ENCODE assay signal across 26 mouse cellular contexts in the genomic region with DNA sequence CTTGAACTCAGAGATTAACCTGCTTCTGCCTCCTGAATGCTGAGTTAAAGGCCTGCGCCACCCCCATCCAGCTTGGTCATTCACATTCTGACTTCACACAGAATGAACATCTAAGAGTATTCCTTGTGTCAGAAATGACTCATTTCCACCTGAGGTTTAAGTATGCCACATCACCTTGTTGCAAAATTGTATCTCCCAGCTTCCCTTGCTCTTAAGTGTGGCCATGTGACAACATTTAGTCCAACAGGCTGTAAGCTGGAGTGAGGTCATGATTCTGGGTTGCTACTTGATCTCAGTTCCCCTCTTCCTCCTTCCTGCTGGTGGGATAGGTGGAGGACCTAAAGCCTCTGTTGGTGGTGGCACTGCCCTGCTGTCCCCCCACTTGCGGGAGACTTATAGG.
DNase-seq lines count a peak whose midpoint lies in the region; ATAC-seq and TF ChIP-seq lines count a peak whose summit lies in the region.
"Had no signal": no experiment of that assay in that cellular context is flagged by ENCODE, and none has a peak within 500 bp of the region (broad histone marks: within the 10 kb centered on the region; RNA-seq: fewer than 3 reads in every experiment).

No protein-coding gene starts in this region.

- dilution Hi-C loops in CH12.LX (cut with MboI; ENCODE audit: extremely low pct_ligation_motif_present, extremely low pct_unique_long_range_greater_than_20kb, low sequenced_read_pairs) = no loop called here

- no peaks in the 10 kb centered on the region for H3K36me3 ChIP-seq in lung, embryonic 15.5 days
- H3K36me3 ChIP-seq in lung, postnatal 0 days (ENCODE audit: insufficient read depth, low read length) = no peaks in the 10 kb centered on the region
- no peaks in the 10 kb centered on the region for H3K36me3 ChIP-seq in CH12.LX (replicated peaks in 1 of 2; ENCODE audit: control insufficient read depth in 1 of 2, insufficient read depth in 1 of 2, low read length in 1 of 2)
- no peaks in the 10 kb centered on the region for H3K36me3 ChIP-seq in liver, postnatal 0 days (replicated peaks; ENCODE audit: insufficient read depth, low read length)
- H3K36me3 ChIP-seq: embryonic facial prominence, embryonic 13.5 days; embryonic facial prominence, embryonic 15.5 days; forebrain, embryonic 10.5 days; forebrain, embryonic 12.5 days had no signal

- no peaks in the 10 kb centered on the region for H3K9me3 ChIP-seq in lung, embryonic 15.5 days
- H3K9me3 ChIP-seq in lung, postnatal 0 days (ENCODE audit: low read length) = no peaks in the 10 kb centered on the region
- H3K9me3 ChIP-seq in CH12.LX (replicated peaks; ENCODE audit: low read length) = no peaks in the 10 kb centered on the region
- no peaks in the 10 kb centered on the region for H3K9me3 ChIP-seq in liver, postnatal 0 days (ENCODE audit: low read length)
- H3K9me3 ChIP-seq: embryonic facial prominence, embryonic 13.5 days; embryonic facial prominence, embryonic 15.5 days; forebrain, embryonic 10.5 days; forebrain, embryonic 12.5 days had no signal

- in situ Hi-C loops in CH12.LX (cut with MboI; ENCODE audit: low pct_ligation_motif_present, low pct_unique_long_range_greater_than_20kb, low sequenced_read_pairs) = no loop called here

- no peaks in the 10 kb centered on the region; the same call in 1 of the 2 replicates for H3K27me3 ChIP-seq in lung, embryonic 15.5 days
- no peaks in the 10 kb centered on the region for H3K27me3 ChIP-seq in lung, postnatal 0 days (replicated peaks; ENCODE audit: insufficient read depth, low read length)
- H3K27me3 ChIP-seq in CH12.LX (replicated peaks) = no peaks in the 10 kb centered on the region
- H3K27me3 ChIP-seq in liver, postnatal 0 days (ENCODE audit: insufficient read depth, low read length) = no peaks in the 10 kb centered on the region
- H3K27me3 ChIP-seq: embryonic facial prominence, embryonic 13.5 days; embryonic facial prominence, embryonic 15.5 days had no signal

- TF ChIP-seq POLR2A in CH12.LX (IDR thresholded peaks at IDR 0.05; ENCODE audit: low read depth, low read length) = no peak

- TF ChIP-seq CTCF in lung, postnatal 0 days (IDR thresholded peaks at IDR 0.05) = no peak
- no peak for TF ChIP-seq CTCF in CH12.LX (conservative IDR thresholded peaks at IDR 0.05 in 1 of 2, IDR thresholded peaks at IDR 0.05 in 1 of 2; ENCODE audit: low read depth in 2 of 2, low read length in 2 of 2)
- TF ChIP-seq CTCF in liver, postnatal 0 days (IDR thresholded peaks at IDR 0.05; ENCODE audit: low read depth) = no peak

- TF ChIP-seq EP300 in lung, postnatal 0 days (IDR thresholded peaks at IDR 0.05) = no peak
- TF ChIP-seq EP300 in CH12.LX (IDR thresholded peaks at IDR 0.05; ENCODE audit: low read length) = no peak
- TF ChIP-seq EP300 in liver, postnatal 0 days (IDR thresholded peaks at IDR 0.05; ENCODE audit: low read depth) = no peak

- no peak for DNase-seq in lung, postnatal 36 days
- DNase-seq in lung, postnatal 0 days (ENCODE audit: low spot score) = no peak
- DNase-seq in lung, postnatal 14 days = no peak
- DNase-seq in 416B (ENCODE audit: low read depth) = peak; percentile 61
- peak; percentile 10 for DNase-seq in CH12.LX (ENCODE audit: extremely low read depth)
- no peak for DNase-seq in liver, postnatal 0 days
- DNase-seq: adrenal gland, adult 2 months; adrenal gland, postnatal 10 days; adrenal gland, postnatal 25 days; B cell, adult 2 months; cerebellum, adult 11 months; cerebellum, adult 18-20 months; cerebellum, adult 8-10 months; cerebellum, adult 9-11 months; cerebellum, postnatal 14 days; cerebellum, postnatal 36 days; embryo, embryonic 11 days had no signal

- TF ChIP-seq RAD21 in CH12.LX (IDR thresholded peaks at IDR 0.05; ENCODE audit: low read depth, low read length) = no peak

- peak overlapping the region; percentile 38 for H3K27ac ChIP-seq in lung, embryonic 15.5 days
- H3K27ac ChIP-seq in lung, postnatal 0 days (ENCODE audit: low read length) = peak overlapping the region; percentile 33
- H3K27ac ChIP-seq in CH12.LX (ENCODE audit: insufficient read depth, low read depth) = no peak overlapping the region
- H3K27ac ChIP-seq in liver, postnatal 0 days (ENCODE audit: low read depth) = no peak overlapping the region
- H3K27ac ChIP-seq: embryonic facial prominence, embryonic 13.5 days; embryonic facial prominence, embryonic 15.5 days; forebrain, embryonic 10.5 days; forebrain, embryonic 12.5 days had no signal

- no peak for ATAC-seq in lung, embryonic 15.5 days (ENCODE audit: borderline replicate concordance, extremely low read depth, low FRiP score, low TSS enrichment)
- ATAC-seq in lung, postnatal 0 days = no peak
- ATAC-seq in liver, postnatal 0 days = no peak
- ATAC-seq: CD4-positive, CD25-positive, alpha-beta regulatory T cell, adult 4 months; forebrain, embryonic 14.5 days; forebrain, embryonic 16.5 days had no signal

- no peak overlapping the region for H3K4me2 ChIP-seq in lung, embryonic 15.5 days
- no peak overlapping the region for H3K4me2 ChIP-seq in lung, postnatal 0 days (replicated peaks; ENCODE audit: low read depth, low read length)
- no peak overlapping the region for H3K4me2 ChIP-seq in CH12.LX (ENCODE audit: insufficient read depth, low read depth, poor library complexity, severe bottlenecking)
- no peak overlapping the region for H3K4me2 ChIP-seq in liver, postnatal 0 days (ENCODE audit: low read depth, low read length)
- H3K4me2 ChIP-seq: embryonic facial prominence, embryonic 13.5 days; embryonic facial prominence, embryonic 15.5 days; forebrain, embryonic 12.5 days had no signal

- H3K9ac ChIP-seq in lung, embryonic 15.5 days = no peak overlapping the region
- H3K9ac ChIP-seq in lung, postnatal 0 days (replicated peaks; ENCODE audit: low read depth) = no peak overlapping the region
- H3K9ac ChIP-seq in CH12.LX (ENCODE audit: insufficient read depth, low read depth) = no peak overlapping the region
- no peak overlapping the region for H3K9ac ChIP-seq in liver, postnatal 0 days (replicated peaks)
- H3K9ac ChIP-seq: embryonic facial prominence, embryonic 13.5 days; embryonic facial prominence, embryonic 15.5 days; forebrain, embryonic 12.5 days had no signal

- H3K4me1 ChIP-seq in lung, embryonic 15.5 days = no peaks in the 10 kb centered on the region
- H3K4me1 ChIP-seq in lung, postnatal 0 days (ENCODE audit: insufficient read depth, low read depth, low read length) = no peaks in the 10 kb centered on the region
- H3K4me1 ChIP-seq in CH12.LX (ENCODE audit: control insufficient read depth in 1 of 2, insufficient read depth in 2 of 2) = 0 out of 4 replicates have a peak, but pooled peaks cover 0 to 6% of the 10 kb centered on the region in 2 experiments
- no peaks in the 10 kb centered on the region for H3K4me1 ChIP-seq in liver, postnatal 0 days (ENCODE audit: insufficient read depth)
- H3K4me1 ChIP-seq: forebrain, embryonic 10.5 days; forebrain, embryonic 12.5 days had no signal

- 88% methylated on average over 2 of the region's 2 CpGs for WGBS in lung, embryonic 15.5 days
- WGBS in lung, postnatal 0 days = 95% methylated on average over 2 of the region's 2 CpGs
- 85% methylated on average over 2 of the region's 2 CpGs for whole genome bisulfite sequencing in liver, postnatal 0 days (ENCODE audit: insufficient replicate concordance)

- no peaks in the 10 kb centered on the region for H3K79me2 ChIP-seq in CH12.LX (replicated peaks; ENCODE audit: control insufficient read depth, extremely low read depth, insufficient read depth, poor library complexity, severe bottlenecking)

- no peak overlapping the region for H3K4me3 ChIP-seq in lung, embryonic 15.5 days
- no peak overlapping the region for H3K4me3 ChIP-seq in lung, postnatal 0 days (ENCODE audit: low read depth, low read length)
- no peak overlapping the region for H3K4me3 ChIP-seq in CH12.LX (replicated peaks in 1 of 3; ENCODE audit: low read depth in 2 of 3, low read length in 2 of 3, poor library complexity in 1 of 3)
- H3K4me3 ChIP-seq in liver, postnatal 0 days (ENCODE audit: low read depth, low read length) = no peak overlapping the region
- H3K4me3 ChIP-seq: embryonic facial prominence, embryonic 13.5 days; embryonic facial prominence, embryonic 15.5 days; erythroblast, embryonic 14.5 days; forebrain, embryonic 10.5 days; forebrain, embryonic 12.5 days had no signal

TF ChIP-seq in CH12.LX, 34 proteins besides CTCF, POLR2A, EP300 and RAD21:
- TF ChIP-seq MXI1 (IDR thresholded peaks at IDR 0.05; ENCODE audit: low read depth, low read length) = no peak
- TF ChIP-seq GABPA (IDR thresholded peaks at IDR 0.05; ENCODE audit: insufficient replicate concordance, low read depth, low read length) = no peak
- TF ChIP-seq JUND (conservative IDR thresholded peaks at IDR 0.05; ENCODE audit: low read depth, low read length) = no peak
- no peak for TF ChIP-seq ZMIZ1 (IDR thresholded peaks at IDR 0.05; ENCODE audit: low read depth, low read length)
- TF ChIP-seq CHD1 (IDR thresholded peaks at IDR 0.05; ENCODE audit: low read depth, low read length) = no peak
- TF ChIP-seq PAX5 (IDR thresholded peaks at IDR 0.05; ENCODE audit: low read length) = no peak
- no peak for TF ChIP-seq NRF1 (IDR thresholded peaks at IDR 0.05; ENCODE audit: low read depth, low read length)
- TF ChIP-seq MYC (IDR thresholded peaks at IDR 0.05; ENCODE audit: low read depth, low read length) = no peak
- TF ChIP-seq ZNF384 (IDR thresholded peaks at IDR 0.05; ENCODE audit: low read depth, low read length) = no peak
- TF ChIP-seq TCF12 (IDR thresholded peaks at IDR 0.05; ENCODE audit: low read depth, low read length) = no peak
- no peak for TF ChIP-seq MAZ (IDR thresholded peaks at IDR 0.05; ENCODE audit: low read depth, low read length)
- TF ChIP-seq NELFE (IDR thresholded peaks at IDR 0.05; ENCODE audit: low read depth, low read length) = no peak
- no peak for TF ChIP-seq MAFK (IDR thresholded peaks at IDR 0.05; ENCODE audit: insufficient replicate concordance, low read length)

Comparison
In these comparisons a context has a peak if more than half of its experiments do, and no peak if none do; other contexts are left out.
1. H3K27ac ChIP-seq: peak in lung, embryonic 15.5 days (single experiment) and lung, postnatal 0 days (single experiment); none in CH12.LX (single experiment) and liver, postnatal 0 days (single experiment).
2. DNase-seq: peak in 416B (single experiment) and CH12.LX (single experiment); none in lung, postnatal 36 days (single experiment), lung, postnatal 0 days (single experiment), lung, postnatal 14 days (single experiment) and liver, postnatal 0 days (single experiment).